Mouse (Mus musculus): ENCODE data around the gene Fundc2.

Fundc2 gene

DNA sequence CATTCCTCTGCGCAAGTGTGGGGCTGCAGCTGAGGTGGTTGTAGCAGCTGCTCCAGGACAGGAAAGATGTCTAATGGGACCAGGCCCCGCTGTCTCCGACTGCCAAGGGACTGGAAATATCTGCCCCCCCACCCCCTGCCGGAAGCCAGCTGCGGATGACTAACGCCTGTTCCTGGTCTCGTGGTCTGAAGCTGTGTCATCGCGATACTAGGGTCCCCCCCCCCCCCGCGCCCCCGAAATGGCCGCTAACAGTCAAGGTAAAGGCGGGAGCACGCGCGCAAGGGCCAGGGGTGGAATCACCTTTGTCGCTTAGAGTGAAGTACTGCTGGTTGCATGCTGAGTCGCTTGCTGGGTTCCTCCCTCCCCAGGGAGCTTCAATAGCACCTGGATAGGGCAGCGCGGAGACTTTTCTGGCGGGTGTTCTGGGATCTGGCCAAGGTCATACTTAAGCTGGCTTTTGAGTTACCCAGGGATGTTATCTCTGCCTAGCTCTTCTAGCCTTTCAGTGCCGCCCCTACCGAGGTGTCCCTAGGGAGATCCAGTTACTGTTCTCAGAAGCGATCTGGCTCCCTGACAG is at the start of gene Fundc2, which contains the start of gene F8:
Fundc2 (plus strand) TSS at position 205 of the 577 bp plus-strand sequence.
F8 (minus strand) TSS at position 421 of the 577 bp plus-strand sequence.
- peak; percentile 63 to 71 for DNase-seq

DNA sequence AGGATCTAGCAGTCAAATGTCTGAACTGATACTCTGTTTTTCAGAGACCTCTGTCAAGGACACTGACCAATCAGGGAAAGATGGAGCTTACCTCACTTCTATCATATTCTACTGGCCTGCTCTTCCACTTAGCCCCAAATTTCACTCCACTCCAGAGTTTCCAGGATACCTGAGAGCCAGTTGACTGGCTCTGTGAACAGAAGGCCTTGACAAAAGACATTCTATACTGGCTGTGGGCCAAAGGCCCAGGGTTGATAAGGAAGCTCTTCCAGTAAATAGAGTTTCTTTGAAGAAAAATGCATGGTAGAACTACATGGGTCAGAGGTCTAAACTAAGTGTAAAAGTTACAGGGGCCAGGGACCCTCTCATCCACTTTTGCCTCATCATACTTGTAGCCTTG is 12.0 kb upstream of the Fundc2 start:
- no peak for DNase-seq

DNA sequence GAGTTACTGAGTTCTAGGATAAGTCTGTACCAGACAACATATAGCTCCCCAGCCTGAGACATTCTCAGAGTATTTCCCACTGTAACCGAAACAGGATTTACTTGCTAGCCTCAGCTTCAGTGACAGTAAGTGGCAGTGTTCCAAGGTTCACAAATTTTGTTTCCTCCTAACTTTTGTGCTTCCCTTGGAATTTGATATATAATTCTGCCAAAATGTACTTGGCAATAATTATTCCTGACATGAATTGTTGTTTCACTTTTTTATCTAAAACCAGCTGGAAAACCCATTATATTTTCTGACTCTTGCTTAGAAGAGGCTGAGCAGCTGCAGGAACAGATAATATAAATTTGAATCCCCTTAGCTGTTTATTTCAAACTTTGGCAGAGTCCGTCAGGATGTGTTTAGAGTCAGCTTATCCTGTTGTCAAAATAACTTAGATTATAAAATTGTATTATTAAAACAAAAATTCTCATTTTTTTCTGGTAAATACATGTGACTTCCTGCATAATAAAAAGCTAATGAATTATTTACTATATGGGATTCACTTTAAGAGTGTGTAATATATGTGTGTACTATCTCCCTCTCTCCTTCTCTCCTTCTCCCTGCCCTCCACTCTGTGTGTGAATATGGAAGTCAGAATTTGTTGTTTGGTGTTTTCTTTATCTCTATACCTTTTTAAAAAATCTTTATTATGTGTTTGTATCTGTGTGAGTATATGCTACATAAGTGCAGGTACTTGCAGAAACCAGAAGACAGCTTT is 9.4 kb upstream of the Fundc2 start:
- DNase-seq, result peak in 1 of 2 experiments; percentile 7

DNA sequence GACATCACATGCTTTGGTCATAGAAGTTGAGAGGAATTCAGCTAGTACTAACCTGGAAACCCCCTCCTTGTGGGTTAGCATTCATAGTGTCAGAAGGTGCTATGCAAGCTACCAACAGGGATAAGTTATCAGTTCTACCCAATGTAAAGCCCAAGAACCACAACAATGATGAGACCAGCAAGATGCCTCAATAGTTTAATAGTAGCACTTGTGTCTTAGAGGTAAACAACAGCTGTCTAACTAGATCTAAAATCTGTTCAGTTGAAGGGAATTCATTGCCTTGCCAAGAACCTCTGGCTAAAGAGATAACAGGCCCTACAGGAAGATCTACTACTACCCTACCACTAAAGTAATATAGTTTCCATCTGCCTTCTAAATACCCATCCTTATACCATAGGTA is 5.4 kb upstream of the Fundc2 start:
- DNase-seq, result no peak

DNA sequence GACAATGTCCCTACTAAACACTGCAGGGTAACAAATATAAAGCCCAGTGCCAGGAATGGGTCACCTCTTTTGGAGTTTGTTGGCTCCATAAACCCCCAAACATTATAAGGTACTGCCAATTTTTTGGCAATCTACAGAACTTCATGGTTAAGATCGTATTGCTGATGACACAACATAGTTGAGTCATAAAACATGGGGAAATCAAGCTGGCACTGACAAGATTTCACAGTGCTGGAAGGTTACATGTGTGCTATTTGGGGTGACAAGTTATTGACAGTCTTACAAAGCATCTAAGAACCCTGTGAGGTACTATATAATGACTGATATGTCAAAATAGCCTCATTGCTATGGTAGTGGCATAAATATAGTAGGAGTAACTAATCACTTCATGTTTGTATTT is 1.0 kb upstream of the Fundc2 start:
- DNase-seq, result no peak

DNA sequence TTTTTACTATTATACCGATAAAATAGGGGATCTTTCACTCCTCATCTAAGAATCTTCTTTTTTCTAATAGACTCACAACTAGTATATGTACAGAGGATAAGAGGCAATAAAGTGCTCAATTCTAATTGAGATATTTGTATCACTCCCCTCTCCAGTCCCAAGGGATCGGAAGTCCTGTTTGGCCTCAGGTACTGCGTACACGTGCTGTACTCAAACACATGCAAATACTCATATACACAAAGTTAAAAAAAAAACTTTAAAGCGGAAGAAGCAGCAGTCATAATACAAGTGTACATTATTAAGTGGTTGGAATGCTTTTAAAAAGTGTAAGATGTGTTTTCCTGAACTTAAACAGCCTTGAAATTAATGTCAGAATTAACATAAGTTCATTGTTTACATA is 500 bp upstream of the Fundc2 start:
- no peak for DNase-seq

DNA sequence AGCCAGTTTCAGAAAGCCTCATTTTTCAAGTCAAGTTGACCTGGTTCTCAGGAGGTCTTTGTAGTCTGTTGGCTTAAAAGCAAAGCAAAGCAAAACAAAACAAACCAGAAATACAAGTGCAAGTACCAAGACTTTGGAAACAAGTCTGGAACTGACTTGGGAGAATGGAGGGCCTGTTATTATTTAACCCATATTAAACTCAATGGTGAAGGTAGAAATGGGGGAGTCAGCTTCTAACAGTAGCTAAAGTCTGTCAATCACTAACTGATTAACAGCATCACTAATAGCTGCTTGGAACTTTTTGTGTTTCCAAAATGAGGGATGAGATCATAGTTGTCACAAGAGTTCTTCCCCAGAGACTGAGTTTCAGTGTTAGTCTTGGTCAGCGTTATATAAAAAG is 17.3 kb downstream of the Fundc2 start:
- no peak for DNase-seq

DNA sequence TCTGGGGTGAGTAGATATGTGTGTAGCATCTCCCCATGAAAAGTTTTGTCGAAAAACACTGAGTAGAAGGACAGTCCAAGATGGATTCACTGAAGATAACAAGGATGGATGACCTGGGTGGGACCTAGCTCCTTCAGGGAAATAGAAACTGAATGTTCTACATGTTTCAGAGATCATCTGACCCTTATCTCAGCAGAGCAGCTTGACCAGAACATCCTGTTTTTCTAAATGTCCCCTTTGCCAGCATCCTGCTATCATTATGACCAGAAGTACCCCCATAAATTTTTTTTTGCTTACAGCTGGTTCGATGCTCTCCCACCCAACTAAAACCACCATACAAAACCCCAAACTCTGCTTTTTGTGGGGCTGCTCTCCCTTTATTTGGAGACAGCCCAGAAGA is 20.5 kb downstream of the Fundc2 start:
- peak in 1 of 2 experiments; percentile 50 for DNase-seq

DNA sequence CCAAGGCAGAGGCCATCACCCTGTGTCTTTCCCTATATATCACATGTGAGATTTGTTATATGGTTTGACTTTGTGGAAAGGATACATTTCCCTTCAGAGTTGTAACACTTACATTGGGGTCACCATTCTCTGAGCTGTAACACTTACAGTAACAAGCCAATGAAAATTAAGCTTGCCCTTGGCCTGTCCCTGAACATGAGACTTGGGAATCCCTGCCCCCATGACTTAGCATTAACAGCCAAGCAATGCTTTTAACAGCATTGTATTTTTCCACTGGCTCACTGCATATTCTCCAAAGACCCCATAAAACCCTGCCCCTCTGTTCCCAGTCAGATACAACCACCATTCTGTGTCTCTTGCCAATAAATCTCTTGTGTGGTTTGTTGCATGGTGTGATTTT is 21.2 kb downstream of the Fundc2 start:
- no peak for DNase-seq

DNA sequence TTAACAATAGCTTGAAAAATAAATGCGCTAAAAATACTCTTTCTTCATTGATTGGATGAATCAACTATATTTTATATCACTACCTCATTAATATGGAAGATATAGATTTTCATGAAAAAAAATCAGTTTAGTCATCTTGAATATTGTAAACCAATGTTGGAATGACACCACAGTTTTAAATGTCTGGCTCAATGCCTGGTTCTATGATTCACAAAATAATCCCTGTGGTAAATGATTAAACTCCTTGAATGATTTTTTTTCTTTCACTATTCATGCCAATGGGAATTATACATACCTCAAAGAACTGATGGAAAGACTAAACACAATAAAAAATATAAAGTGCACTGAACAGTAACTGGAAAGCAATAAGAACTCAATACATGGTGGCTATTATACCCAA is 27.5 kb downstream of the Fundc2 start:
- no peak for DNase-seq

DNA sequence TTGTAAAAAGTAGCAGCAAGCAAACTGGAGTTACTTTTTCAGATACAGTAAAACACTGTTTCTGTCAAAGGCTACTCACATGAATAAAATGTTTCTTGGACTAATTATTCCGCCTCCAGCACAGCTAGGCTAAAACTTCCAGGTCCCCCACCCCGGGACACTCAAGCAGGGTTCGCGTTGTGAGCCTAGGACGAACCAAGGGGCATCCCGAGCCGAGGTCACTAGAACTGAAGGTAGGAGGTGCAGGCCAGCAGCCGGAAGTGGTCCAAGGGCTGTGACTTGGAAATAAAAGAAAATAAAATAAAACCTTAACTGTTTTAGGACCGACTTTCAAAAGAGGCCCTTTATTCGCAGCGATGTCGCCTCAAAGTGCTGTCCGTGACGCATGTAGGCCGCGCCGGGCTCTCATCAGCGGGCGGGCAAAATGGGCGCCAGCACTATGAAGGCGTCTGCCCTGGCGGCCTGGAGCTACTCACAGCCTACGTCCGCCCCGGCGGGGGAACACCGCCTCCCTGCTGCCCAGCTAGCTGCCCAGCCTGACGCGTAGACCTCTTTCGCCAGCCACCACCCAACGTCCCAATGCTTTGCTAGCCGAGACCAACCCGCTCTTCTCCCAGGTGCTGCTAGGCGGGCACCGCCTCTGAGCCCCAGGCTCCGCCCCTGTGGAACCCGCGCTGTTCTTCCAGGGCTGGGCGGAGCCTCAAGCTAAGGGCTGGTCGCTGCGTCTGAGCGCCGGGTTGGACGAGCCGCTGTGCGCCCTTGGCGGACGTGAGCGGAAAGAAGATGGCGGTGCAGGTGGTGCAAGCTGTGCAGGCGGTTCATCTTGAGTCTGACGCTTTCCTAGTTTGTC is 34.0 kb downstream of the Fundc2 start, which contains the start of the genes Cmc4, Mtcp1 and Brcc3:
Cmc4 (minus strand) TSS at position 649 of the 850 bp plus-strand sequence.
Mtcp1 (minus strand) TSS at position 653 of the 850 bp plus-strand sequence.
Brcc3 (plus strand) TSS at position 693 of the 850 bp plus-strand sequence.
- DNase-seq, result peak; percentile 92 to 93
